Mouse (Mus musculus): ENCODE results near the gene Olfr390. TPM values are rescaled to one million over a fixed set of nuclear protein-coding genes. Genes with fewer than 3 reads are reported as not detected.

The Olfr390 gene
- total RNA-seq (2023), result not detected

DNA sequence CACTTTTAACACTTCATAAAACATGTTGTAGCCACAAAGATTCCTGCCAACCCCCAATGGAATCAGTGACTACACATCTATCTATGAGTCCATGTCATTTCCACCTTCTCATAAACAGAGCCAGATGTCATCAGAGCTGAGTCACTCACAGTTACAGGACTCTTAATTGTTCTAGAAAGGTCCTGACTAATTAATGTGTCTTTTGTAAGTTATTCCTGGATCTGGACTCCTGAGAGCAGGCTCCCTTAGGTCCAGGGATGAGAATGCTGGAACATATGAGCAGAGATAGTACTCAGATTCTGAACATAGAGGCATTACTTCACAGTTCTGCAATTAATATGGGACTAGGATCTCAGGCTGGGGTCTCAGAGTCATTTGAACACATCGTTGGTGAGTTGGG, at the start of gene Olfr390:
Gene Olfr390, plus strand, starts transcription at position 301 of the 400 bp plus-strand sequence.

DNA sequence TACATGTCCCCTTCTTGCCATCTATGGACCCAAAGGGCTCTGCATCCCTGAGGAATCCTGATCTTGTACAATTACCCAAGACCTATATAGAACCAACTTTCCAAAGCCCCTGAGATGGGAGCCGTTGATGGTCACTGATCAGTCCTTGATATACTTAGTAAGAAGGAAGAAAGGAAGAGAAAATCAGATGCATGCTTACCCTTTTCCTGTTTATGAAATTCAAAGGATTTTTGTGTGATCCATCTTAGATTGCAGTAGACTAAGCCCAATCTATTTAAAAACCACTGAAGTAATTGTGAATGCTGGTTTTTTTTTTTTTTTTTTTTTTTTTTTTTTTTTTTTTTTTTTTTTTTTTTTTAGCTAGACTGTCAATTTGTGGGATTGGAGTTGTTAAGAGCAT, 2.2 kb upstream of the Olfr390 start, which contains the start of gene Olfr389:
Gene Olfr389, minus strand, starts transcription at position 101 of the 400 bp plus-strand sequence.

DNA sequence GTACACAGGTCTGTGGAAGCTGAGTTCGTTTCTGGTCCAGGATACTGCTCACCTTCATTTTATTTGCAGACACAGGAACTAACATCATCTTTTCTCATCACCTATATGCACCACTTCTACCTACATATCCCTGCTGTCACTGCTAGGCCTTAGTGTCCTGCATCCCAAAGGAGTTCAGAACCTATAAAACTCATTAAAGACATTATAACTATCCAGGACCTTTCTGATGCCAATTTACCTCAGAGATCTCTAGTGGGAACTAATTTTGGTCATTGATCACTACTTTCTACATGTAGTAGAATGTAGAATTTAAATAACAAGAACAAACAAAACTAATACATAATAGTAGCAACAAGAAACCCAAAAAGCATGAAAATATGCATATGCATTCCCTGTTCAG, 20.2 kb downstream of the Olfr390 start, which contains the start of gene Olfr391-ps:
Gene Olfr391-ps, minus strand, starts transcription at position 101 of the 400 bp plus-strand sequence.

DNA sequence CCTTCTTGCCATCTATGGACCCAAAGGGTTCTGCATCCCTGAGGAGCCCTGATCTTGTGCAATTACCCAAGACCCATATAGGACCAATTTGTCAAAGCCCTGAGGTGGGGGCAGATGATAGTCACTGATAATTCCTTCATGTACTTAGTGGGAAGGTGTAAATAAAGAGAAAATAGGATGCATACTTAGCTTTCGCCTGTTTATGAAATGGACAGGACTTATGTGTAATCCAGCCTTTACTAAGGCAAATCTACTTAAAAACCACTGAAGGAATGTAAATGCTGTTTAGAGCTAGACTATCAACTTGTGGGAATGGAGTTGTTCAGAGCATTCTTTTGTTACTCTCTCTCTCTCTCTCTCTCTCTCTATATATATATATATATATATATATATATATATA, 34.2 kb downstream of the Olfr390 start, which contains the start of gene Olfr392:
Gene Olfr392, minus strand, starts transcription at position 101 of the 400 bp plus-strand sequence.

Other genes starting within 250 kb of the Olfr390 start
- not detected for gene Olfr385, start 190.0 kb upstream of the Olfr390 start, total RNA-seq (2023)
- gene Olfr384, start 184.4 kb upstream of the Olfr390 start, total RNA-seq (2023), result not detected
- not detected for gene Zfp735, start 94.2 kb upstream of the Olfr390 start, total RNA-seq (2023)
- gene Olfr389, start 2.3 kb upstream of the Olfr390 start, total RNA-seq (2023), result not detected
- gene Olfr391-ps, start 20.1 kb downstream of the Olfr390 start, total RNA-seq (2023), result not detected
- not detected for gene Olfr392, start 34.1 kb downstream of the Olfr390 start, total RNA-seq (2023)
- not detected for gene Olfr393, start 68.5 kb downstream of the Olfr390 start, total RNA-seq (2023)
- gene Olfr394, start 107.8 kb downstream of the Olfr390 start, total RNA-seq (2023), result not detected
- not detected for gene Olfr395, start 126.3 kb downstream of the Olfr390 start, total RNA-seq (2023)
- gene Olfr23, start 153.7 kb downstream of the Olfr390 start, total RNA-seq (2023), result not detected
- gene Olfr397, start 177.9 kb downstream of the Olfr390 start, total RNA-seq (2023), result not detected
- not detected for gene Olfr398, start 207.4 kb downstream of the Olfr390 start, total RNA-seq (2023)